Mouse (Mus musculus) intestine, embryonic 14.5 days (tissue): Measurements from ENCODE around the gene Sh3bp1. TPM values are rescaled to one million over a fixed set of nuclear protein-coding genes. Genes with fewer than 3 reads are reported as not detected.

Experiments used
- ATAC-seq: fragments of 200-750 bp; cut with Nextera tagmentation; replicated peaks from 2 replicates; pipeline ENCODE4 v1.8.0; 2017; ENCODE audit warnings: low read depth, moderate number of reproducible peaks, moderate TSS enrichment, moderate library complexity; ENCODE audit not compliant: low FRiP score, low TSS enrichment
- DNase-seq: peaks from one replicate; pipeline ENCODE4 v3.0.0-alpha.2; 2018; ENCODE audit warnings: low spot score
- H3K27ac ChIP-seq: fragments of 300-500 bp; sonication (generic); 2 replicates; pipeline ENCODE4 v1.5.1; 2014; ENCODE audit warnings: low read depth, mild to moderate bottlenecking, control low read depth
- H3K27me3 ChIP-seq: fragments of 300-500 bp; sonication (generic); replicated peaks from 2 replicates; pipeline ENCODE4 v1.6.1; 2014; ENCODE audit warnings: low read length, control low read depth; ENCODE audit not compliant: control insufficient read depth, insufficient read depth
- H3K36me3 ChIP-seq: fragments of 300-500 bp; sonication (generic); 2 replicates; pipeline ENCODE4 v1.6.1; 2014; ENCODE audit warnings: low read length, control low read depth; ENCODE audit not compliant: control insufficient read depth, insufficient read depth
- H3K4me1 ChIP-seq: fragments of 300-500 bp; sonication (generic); replicated peaks from 2 replicates; pipeline ENCODE4 v1.6.1; 2014; ENCODE audit warnings: low read length, control low read depth, mixed read lengths; ENCODE audit not compliant: control insufficient read depth, insufficient read depth
- H3K4me2 ChIP-seq: fragments of 300-500 bp; sonication (generic); 2 replicates; pipeline ENCODE4 v1.6.1; 2014; ENCODE audit warnings: low read length
- H3K4me3 ChIP-seq: fragments of 300-500 bp; sonication (generic); 2 replicates; pipeline ENCODE4 v1.5.1; 2014; ENCODE audit warnings: low read depth, low read length, control low read depth, mixed read lengths
- H3K9ac ChIP-seq: fragments of 300-500 bp; sonication (generic); 2 replicates; pipeline ENCODE4 v1.6.1; 2014; ENCODE audit warnings: mild to moderate bottlenecking, low read length
- H3K9me3 ChIP-seq: fragments of 300-500 bp; sonication (generic); 2 replicates; pipeline ENCODE4 v1.6.1; 2016; ENCODE audit warnings: low read length, control low read depth; ENCODE audit not compliant: control insufficient read depth
- WGBS: fragments of 180-500 bp; shearing (Covaris S2); extraction: QIAGEN DNeasy Blood & Tissue Kit; methylation state at CpG from one replicate; pipeline ENCODE4 v1.1.7; 2014; 5-methylcytosine and 5-hydroxymethylcytosine counted together
- microRNA-seq: library from miRNA; unstranded; fragments of <30 nt; microRNA quantifications from one replicate; pipeline ENCODE4, GENCODE M21; 2016
- polyA plus RNA-seq: library from polyadenylated mRNA; unstranded; fragments of >200 nt; fragmentation: Nextera tagmentation; extraction: Ambion mirVana; gene quantifications from 2 replicates; pipeline ENCODE4 v1.2.1, GENCODE M21; 2014

Sh3bp1 gene
- polyA plus RNA-seq, 1 experiment from 2014 or later, result 30.2 TPM

GRCm38 (mm10) chr15:78956351-78956750, 56.8 kb downstream of the Sh3bp1 start:
- no peaks in the 10 kb centered on the region for H3K27me3 ChIP-seq
- no peak overlapping the region for H3K4me3 ChIP-seq
- ATAC-seq, result no peak; the same call in 1 of the 2 replicates
- H3K4me1 ChIP-seq, result no peaks in the 10 kb centered on the region
- 0 out of 2 replicates have a peak, but pooled peaks cover 7% of the 10 kb centered on the region for H3K36me3 ChIP-seq
- no peak overlapping the region for H3K27ac ChIP-seq
- H3K4me2 ChIP-seq, result no peak overlapping the region
- WGBS, result 69% methylated on average over 4 of the region's 4 CpGs
- H3K9me3 ChIP-seq, result no peaks in the 10 kb centered on the region
- no peak overlapping the region for H3K9ac ChIP-seq
- no peak for DNase-seq

- Histone ChIP-seq H3K4me1 (no peaks in the 10 kb centered on the region), H3K9me3 (no peaks in the 10 kb centered on the region), H3K4me2 (no peak overlapping the region), H3K27ac (no peak overlapping the region), H3K4me3 (no peak overlapping the region), H3K9ac (no peak overlapping the region), H3K36me3 (0 out of 2 replicates have a peak, but pooled peaks cover 7% of the 10 kb centered on the region), H3K27me3 (no peaks in the 10 kb centered on the region)
- 56% methylated on average over 15 of the region's 15 CpGs for WGBS
- ATAC-seq, result no peak
- DNase-seq, result no peak
Observed at GRCm38 (mm10) chr15:78957021-78957420, 57.5 kb downstream of the Sh3bp1 start.

GRCm38 (mm10) chr15:78959537-78959936, 60.0 kb downstream of the Sh3bp1 start:
- Histone ChIP-seq H3K27me3 (no peaks in the 10 kb centered on the region), H3K4me1 (no peaks in the 10 kb centered on the region), H3K4me2 (no peak overlapping the region), H3K36me3 (0 out of 2 replicates have a peak, but pooled peaks cover 7% of the 10 kb centered on the region), H3K27ac (no peak overlapping the region), H3K9ac (no peak overlapping the region), H3K4me3 (no peak overlapping the region), H3K9me3 (no peaks in the 10 kb centered on the region)
- DNase-seq, result no peak
- no peak for ATAC-seq
- WGBS, result 81% methylated on average over 11 of the region's 11 CpGs

GRCm38 (mm10) chr15:78960088-78960487, 60.5 kb downstream of the Sh3bp1 start:
- Histone ChIP-seq H3K27ac (no peak overlapping the region), H3K36me3 (0 out of 2 replicates have a peak, but pooled peaks cover 7% of the 10 kb centered on the region), H3K4me1 (no peaks in the 10 kb centered on the region), H3K27me3 (no peaks in the 10 kb centered on the region), H3K9me3 (no peaks in the 10 kb centered on the region), H3K9ac (no peak overlapping the region), H3K4me3 (no peak overlapping the region), H3K4me2 (no peak overlapping the region)
- WGBS, result 78% methylated on average over 4 of the region's 4 CpGs
- DNase-seq (no peak), ATAC-seq (no peak)

Small RNAs within 50 kb of the gene (microRNA-seq; reads per million reads assigned to microRNA genes)
- gene Mir6955, result 0.59 reads per million

Other genes starting within 250 kb of the Sh3bp1 start
- gene Elfn2, start 181.0 kb upstream of the Sh3bp1 start, polyA plus RNA-seq, result 0.03 TPM in 1 of 2 replicates, not detected in the other
- gene Mfng, start 126.3 kb upstream of the Sh3bp1 start, polyA plus RNA-seq, result 18.4 and 19.1 TPM in 2 replicates
- gene Card10, start 96.7 kb upstream of the Sh3bp1 start, polyA plus RNA-seq, result 7.3 and 8.6 TPM in 2 replicates
- 44.9 and 45.7 TPM in 2 replicates for gene Cdc42ep1, start 57.1 kb upstream of the Sh3bp1 start, polyA plus RNA-seq
- gene Lgals2, start 44.2 kb upstream of the Sh3bp1 start, polyA plus RNA-seq, result 776 and 848 TPM in 2 replicates
- 38.1 and 44.4 TPM in 2 replicates for gene Gga1, start 22.6 kb upstream of the Sh3bp1 start, polyA plus RNA-seq
- 0.62 and 0.86 TPM in 2 replicates for gene Gm49510, start 101 bp upstream of the Sh3bp1 start, polyA plus RNA-seq
- 16.3 and 17.5 TPM in 2 replicates for gene Pdxp, start 14.2 kb downstream of the Sh3bp1 start, polyA plus RNA-seq
- gene Lgals1, start 27.0 kb downstream of the Sh3bp1 start, polyA plus RNA-seq, result 1,194 and 1,197 TPM in 2 replicates
- gene Nol12, start 35.2 kb downstream of the Sh3bp1 start, polyA plus RNA-seq, result 46.0 and 53.5 TPM in 2 replicates
- gene Triobp, start 48.0 kb downstream of the Sh3bp1 start, polyA plus RNA-seq, result 49.0 and 52.2 TPM in 2 replicates
- gene H1f0, start 128.7 kb downstream of the Sh3bp1 start, polyA plus RNA-seq, result 160 and 192 TPM in 2 replicates
- gene Galr3, start 142.1 kb downstream of the Sh3bp1 start, polyA plus RNA-seq, result 1.0 and 1.1 TPM in 2 replicates
- 49.4 and 50.0 TPM in 2 replicates for gene Ankrd54, start 163.1 kb downstream of the Sh3bp1 start, polyA plus RNA-seq
- gene Eif3l, start 175.4 kb downstream of the Sh3bp1 start, polyA plus RNA-seq, result 244 and 264 TPM in 2 replicates
- 9.3 and 9.9 TPM in 2 replicates for gene Micall1, start 209.1 kb downstream of the Sh3bp1 start, polyA plus RNA-seq
- gene Polr2f, start 241.2 kb downstream of the Sh3bp1 start, polyA plus RNA-seq, result 398 and 414 TPM in 2 replicates
- gene 1700088E04Rik, start 241.5 kb downstream of the Sh3bp1 start, polyA plus RNA-seq, result 7.4 and 8.2 TPM in 2 replicates